Mouse (Mus musculus) testis, postnatal 10 days (tissue): ENCODE data around the gene Hadh.

Experiments
- DNase-seq: peaks from one replicate; pipeline ENCODE4 v3.0.0; 2021; ENCODE audit warnings: low spot score

Hadh gene

DNA sequence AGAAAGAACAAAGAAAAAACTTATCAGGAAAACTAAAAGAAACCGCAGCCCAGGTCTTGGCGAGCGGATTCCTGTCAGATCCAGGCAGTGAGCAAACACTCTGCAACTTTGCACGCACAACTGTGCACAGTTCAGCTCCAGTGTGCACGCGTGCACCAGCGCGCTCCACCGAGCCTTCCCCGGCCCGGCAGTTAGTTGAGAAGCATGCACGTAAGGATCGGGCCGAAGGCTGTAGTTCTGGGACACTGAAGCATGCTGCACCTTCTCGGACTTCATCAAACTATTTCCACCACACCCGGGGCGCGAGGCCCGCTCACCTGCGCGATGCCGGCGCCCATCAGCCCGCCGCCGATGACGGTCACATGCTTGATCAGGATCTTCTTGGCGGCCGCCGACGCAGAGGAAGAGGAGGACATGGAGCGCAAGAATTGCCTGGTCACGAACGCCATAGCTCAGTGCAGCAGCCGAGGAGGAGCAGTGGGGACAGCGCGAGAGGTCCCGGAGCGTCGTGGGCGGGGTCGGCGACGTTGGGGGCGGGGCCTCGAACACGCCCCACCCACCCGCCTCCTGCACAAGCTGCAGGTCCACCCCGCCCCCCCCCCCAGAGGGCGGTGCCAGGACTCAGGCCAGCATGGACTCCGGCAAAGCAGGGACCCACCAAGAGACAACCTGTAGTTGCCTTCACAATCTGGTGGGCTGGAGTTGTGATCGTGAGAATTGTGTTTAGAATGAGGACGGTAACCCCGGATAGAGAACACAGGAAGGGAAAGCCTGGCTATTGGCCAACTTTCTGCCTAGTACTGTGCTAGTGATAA lies at the start of gene Hadh:
TSS of gene Hadh (minus strand) at position 543 of the 815 bp plus-strand sequence.
- peak; percentile 93 for DNase-seq

- DNase-seq, result peak; percentile 92
Observed at GRCm38 (mm10) chr3:131320184-131320583, 48.3 kb upstream of the Hadh start.

GRCm38 (mm10) chr3:131318211-131318610 lies 46.3 kb upstream of the Hadh start:
- no peak for DNase-seq

GRCm38 (mm10) chr3:131317126-131317525 lies 45.2 kb upstream of the Hadh start:
- no peak for DNase-seq

GRCm38 (mm10) chr3:131315957-131316510 lies 44.1 kb upstream of the Hadh start:
- no peak for DNase-seq

DNA sequence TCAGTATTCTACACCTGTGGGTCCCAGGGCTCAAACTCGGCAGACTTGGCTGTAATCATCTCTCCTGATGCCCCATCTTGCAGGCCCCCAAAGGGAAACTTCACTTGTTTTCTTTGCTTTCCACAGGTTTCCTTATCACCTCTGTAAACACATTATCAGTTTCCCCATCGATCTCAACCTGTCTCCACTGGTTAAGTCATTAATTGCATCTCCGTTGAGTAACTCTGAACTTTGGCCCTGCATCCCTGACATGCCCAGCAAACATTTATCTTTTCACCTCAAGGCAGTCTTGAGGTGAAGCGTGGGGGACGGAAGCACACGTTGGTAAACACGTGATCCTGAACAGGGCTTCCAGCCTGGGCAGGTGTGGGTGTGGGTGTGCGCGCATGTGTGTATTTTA lies 40.4 kb upstream of the Hadh start:
- DNase-seq, result no peak

GRCm38 (mm10) chr3:131310572-131310971 lies 38.7 kb upstream of the Hadh start:
- DNase-seq, result no peak

GRCm38 (mm10) chr3:131307811-131308210 lies 35.9 kb upstream of the Hadh start:
- no peak for DNase-seq

DNA sequence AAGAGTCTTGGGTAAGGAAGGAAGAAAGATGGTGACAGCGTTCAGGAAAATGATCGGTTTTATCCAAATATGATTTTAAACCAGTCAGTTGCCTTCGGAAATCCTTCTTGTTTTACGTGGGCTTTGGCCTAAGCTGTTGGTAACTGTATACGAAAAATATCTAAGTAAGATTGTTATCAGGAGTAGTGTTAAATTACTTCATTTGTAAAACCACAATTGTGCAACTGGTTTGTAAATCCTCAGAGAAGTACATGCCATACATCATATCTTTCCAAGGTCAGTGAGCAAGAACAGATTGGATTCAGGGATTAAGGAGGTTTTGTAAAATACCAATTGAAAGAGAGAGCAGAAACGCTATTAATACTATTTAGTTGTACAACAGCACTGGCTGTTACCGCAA lies 34.4 kb upstream of the Hadh start:
- DNase-seq, result no peak

GRCm38 (mm10) chr3:131303320-131303714 lies 31.4 kb upstream of the Hadh start:
- no peak for DNase-seq

GRCm38 (mm10) chr3:131302452-131303319 lies 30.8 kb upstream of the Hadh start, which contains the start of gene Cyp2u1:
Gene Cyp2u1, minus strand, starts transcription at chr3:131303227.
- peak; percentile 87 for DNase-seq

GRCm38 (mm10) chr3:131299908-131300307 lies 28.0 kb upstream of the Hadh start:
- no peak for DNase-seq

- no peak for DNase-seq
Observed at GRCm38 (mm10) chr3:131299078-131299477, 27.2 kb upstream of the Hadh start.

- DNase-seq, result no peak
Observed at GRCm38 (mm10) chr3:131296893-131297292, 25.0 kb upstream of the Hadh start.

DNA sequence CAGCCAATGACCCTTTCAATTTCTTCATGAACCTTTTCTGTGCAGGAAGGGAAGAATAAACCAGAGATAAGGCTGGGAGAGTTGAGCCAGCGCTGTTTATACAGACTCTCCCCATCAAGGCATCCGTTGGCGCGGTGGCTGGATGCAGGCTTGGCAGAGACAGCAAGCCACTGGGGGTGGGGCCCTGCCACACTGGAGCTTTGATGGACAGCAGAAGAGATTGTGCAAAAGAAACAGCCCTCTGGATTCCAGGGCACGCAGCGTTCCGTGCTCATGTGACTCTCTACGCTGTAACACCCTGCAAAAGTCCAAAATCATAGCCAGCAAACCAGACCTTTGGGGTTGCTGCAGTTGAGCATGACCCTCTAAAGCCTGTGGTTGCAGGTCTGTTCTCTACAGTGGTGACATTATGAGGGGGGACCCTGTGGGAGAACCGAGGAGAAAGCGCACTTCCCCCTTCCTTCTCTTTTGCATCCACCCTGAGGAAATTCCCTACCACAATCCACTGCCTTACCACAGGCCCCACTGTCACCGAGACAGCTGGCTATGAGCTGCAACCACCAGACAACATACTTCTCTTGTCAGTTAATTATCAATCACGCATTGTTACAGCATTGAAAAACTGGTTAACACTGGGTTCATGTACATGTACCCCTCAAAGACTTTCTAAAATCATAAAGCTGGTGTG lies 23.8 kb upstream of the Hadh start:
- DNase-seq, result no peak

GRCm38 (mm10) chr3:131294503-131294902 lies 22.6 kb upstream of the Hadh start:
- DNase-seq, result no peak

- DNase-seq, result no peak
Observed at GRCm38 (mm10) chr3:131292959-131293358, 21.1 kb upstream of the Hadh start.

DNA sequence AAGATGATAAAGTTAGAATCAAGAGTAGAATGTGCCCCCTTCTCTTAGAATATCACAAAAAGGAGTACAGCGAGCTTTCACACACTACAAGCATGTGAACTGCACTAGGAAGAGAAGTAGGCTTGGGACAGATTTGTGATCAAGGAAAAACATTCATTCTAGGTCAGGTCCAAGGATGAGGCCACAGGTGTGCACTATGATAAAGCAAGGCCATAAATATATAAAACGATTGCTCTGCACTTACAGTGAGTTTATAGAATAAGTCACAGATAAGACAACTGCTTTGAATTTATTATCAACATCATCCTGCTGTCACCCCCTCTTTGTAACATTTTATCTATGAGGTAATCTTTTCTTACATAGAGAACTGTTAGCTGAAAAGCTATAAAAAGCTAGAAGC lies 20.4 kb upstream of the Hadh start:
- DNase-seq, result no peak

DNA sequence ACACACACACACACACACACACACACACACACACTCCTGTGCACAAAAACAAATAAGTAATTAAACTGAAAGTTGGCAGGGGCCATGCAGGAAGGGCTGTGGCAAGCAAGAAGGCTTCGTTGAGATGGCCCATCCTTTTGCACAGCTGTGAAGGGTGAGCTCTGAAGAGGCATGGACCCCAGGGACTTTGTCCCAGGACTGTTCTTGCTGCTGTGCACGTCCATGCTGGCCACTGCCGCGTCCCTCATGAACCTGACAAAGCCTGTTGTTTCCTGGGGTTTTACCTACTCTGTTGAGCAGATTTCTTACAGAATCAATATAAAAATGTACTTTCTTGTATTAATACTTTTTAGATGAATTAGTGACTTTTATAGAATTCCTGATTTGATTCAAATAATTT lies 20.0 kb upstream of the Hadh start:
- no peak for DNase-seq

DNA sequence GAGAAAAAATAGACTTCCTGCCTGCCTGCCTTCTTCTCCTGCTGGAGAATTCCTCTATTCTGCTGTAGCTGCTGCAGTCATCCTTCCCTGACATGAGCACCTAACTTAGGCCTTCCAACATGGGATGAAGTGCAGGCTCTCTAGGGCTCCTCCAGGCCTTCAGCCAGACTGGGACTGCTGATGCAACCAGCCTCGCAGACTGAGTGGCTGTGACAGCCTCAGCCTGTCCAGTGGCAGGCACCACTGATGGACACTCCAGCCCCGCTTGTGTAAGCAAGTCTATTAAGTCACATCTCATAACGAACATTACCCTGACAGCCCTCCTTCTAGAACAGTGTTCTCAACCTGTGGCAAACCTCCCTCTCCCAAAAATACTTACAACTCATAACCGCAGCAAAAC lies 2.2 kb upstream of the Hadh start:
- DNase-seq, result no peak

DNA sequence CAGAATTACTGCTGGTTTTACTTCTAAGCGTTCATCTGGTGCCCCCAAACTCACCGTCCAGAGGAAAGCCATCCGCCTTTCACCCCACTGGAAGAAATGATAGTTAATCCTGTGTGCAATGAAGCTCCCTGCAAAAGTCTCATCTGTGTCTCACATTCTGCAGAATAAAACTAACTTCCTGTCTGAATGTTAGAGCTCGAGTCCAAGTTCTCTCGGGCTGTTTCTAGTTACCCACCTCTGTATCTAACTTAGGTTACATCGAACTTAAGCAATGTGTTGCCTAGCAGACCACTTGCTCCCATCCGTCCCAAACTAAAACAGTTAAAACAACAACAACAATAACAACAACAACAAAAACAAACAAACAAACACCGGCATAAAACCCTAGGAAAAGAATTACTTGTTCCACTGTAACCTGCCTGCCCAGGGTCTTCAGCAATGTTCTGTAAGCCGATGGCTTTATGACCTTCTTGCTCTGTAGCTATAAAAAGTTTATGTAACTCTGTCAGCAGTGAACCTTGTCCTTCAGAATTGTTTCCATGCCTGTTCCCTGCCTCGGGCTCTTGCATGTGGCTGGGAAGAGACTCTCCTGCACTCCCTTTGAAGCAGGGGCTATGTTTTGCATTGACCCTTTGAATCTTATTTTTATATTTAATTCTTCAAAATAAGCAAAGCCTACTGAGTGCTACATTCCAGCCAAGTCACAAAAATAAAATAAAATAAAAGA lies 636 bp upstream of the Hadh start:
- DNase-seq, result no peak
